Mouse (Mus musculus) megakaryocyte, embryonic 14.5 days (primary cell): ENCODE measurements around the gene Nlrp6. TPM values are rescaled to one million over a fixed set of nuclear protein-coding genes. Genes with fewer than 3 reads are reported as not detected.
A peak's percentile ranks its signal among the peaks of the same experiment; 100 is the strongest.
"Not testable (repeated sequence)": the region's sequence is repeated elsewhere in the genome, so short reads cannot be mapped to it uniquely, and the experiment has no call there.

Experiments used
- H3K27me3 ChIP-seq: replicated peaks from 2 replicates; pipeline ENCODE3; 2012; ENCODE audit warnings: inconsistent platforms
- H3K36me3 ChIP-seq: replicated peaks from 2 replicates; pipeline ENCODE3; 2012; ENCODE audit warnings: low read length, inconsistent platforms, mixed read lengths
- H3K4me1 ChIP-seq: 2 replicates; pipeline ENCODE4 v1.6.1; 2012; ENCODE audit warnings: inconsistent platforms
- H3K4me3 ChIP-seq: replicated peaks from 2 replicates; pipeline ENCODE3; 2012; ENCODE audit warnings: moderate library complexity, mild to moderate bottlenecking, inconsistent platforms
- H3K9me3 ChIP-seq: 2 replicates; pipeline ENCODE4 v1.6.1; 2012; ENCODE audit warnings: inconsistent platforms
- FLI1 ChIP-seq: IDR thresholded peaks from 2 replicates; pipeline ENCODE4 v1.6.1; 2012; ENCODE audit warnings: low read length, inconsistent platforms, mixed read lengths
- GATA1 ChIP-seq: IDR thresholded peaks from 3 replicates; pipeline ENCODE4 v1.6.1; 2012; ENCODE audit warnings: mixed read lengths, low read length, inconsistent platforms, borderline replicate concordance
- polyA plus RNA-seq: library from polyadenylated mRNA; stranded (reverse); fragments of >175 nt; gene quantifications from 2 replicates; pipeline ENCODE4 v1.2.3, GENCODE M21; 2012; ENCODE audit warnings: low replicate concordance; ENCODE audit not compliant: insufficient read depth

Gene Nlrp6
- 18.0 and 21.3 TPM in 2 replicates for polyA plus RNA-seq

DNA sequence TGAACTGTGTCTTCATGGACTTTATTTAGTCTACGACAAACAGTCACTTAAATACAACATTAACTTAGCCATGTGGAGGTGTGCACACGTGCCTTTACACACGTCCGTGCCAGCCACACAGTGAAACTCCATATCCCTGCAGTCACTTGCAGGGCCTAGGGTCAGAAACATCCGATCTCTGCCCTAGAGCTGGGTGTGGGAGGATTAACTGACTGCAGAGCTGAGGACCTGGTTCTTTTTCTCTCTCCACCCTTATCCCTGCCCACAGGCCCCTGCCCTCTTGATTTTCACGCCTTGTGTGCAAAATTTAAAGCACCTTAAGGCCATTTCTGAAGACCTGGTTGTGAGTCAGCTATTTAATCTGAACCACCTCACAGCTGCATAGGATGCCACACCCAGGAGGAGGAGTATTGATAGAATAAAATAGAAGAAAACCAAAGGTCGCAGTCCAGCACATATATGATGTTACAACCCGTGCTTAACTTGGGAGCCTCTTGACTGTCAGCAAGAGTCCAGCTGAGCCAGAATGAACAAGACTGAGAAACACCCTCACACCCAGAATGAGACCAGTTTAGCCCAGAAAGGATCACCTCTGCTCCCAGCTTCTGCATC is at the start of gene Nlrp6:
Nlrp6 (plus strand) TSS at position 485 of the 612 bp plus-strand sequence.
- H3K36me3 ChIP-seq = peaks cover 33% of the 10 kb centered on the region
- no peak for TF ChIP-seq FLI1
- no peak for TF ChIP-seq GATA1
- H3K9me3 ChIP-seq = no peaks in the 10 kb centered on the region
- H3K27me3 ChIP-seq = no peaks in the 10 kb centered on the region
- peaks cover 100% of the 10 kb centered on the region for H3K4me1 ChIP-seq
- peak within 1 kb of the TSS; percentile 91 for H3K4me3 ChIP-seq

DNA sequence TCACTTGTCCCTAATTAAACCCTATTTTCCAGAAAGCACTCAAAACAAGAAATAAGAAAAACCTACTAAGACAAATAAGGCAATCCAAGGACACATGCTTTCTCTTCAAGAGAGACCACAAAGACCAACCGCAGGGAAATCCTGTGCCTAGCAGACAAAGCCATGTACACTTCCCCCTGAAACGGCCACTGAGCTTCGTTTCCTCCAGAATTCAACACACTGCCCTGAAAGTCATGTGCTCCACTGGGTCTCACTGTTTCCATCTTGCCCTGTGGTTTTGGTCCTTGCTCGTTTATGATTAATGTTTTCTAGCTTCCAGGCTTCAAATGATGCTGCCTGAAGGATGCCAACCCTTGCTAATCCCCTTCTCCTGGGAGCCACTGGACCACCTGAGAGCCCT is 46.5 kb upstream of the Nlrp6 start:
- H3K9me3 ChIP-seq = no peaks in the 10 kb centered on the region
- peaks cover 94% of the 10 kb centered on the region for H3K36me3 ChIP-seq
- peak overlapping the region; percentile 83 for H3K4me3 ChIP-seq
- peaks cover 96% of the 10 kb centered on the region for H3K4me1 ChIP-seq
- no peaks in the 10 kb centered on the region for H3K27me3 ChIP-seq
- TF ChIP-seq GATA1 = peak; percentile 14; the same call in 1 of the 3 replicates
- TF ChIP-seq FLI1 = 0 out of 2 replicates have a peak, but pooled peaks have one; percentile 14

DNA sequence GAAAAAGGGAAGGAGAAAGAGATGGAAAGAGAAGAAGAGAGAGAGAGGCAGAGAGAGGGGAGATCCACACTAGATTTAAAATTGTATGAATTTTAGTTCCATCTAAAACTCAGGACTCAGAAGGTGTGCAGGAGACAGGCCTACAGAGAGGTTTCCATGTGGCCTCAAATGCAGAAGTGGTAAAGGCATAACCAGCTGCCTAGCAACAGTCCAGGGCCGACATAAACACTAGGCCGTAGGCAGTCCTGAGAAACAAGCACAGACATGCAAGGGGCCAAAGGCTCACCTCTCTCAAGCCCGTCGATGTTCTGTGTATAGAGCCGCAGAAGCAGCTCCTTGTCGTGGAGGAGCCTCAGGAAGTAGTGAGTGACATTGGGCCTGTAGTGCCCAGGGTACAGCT is 43.3 kb upstream of the Nlrp6 start:
- H3K36me3 ChIP-seq = peaks cover 62% of the 10 kb centered on the region
- H3K9me3 ChIP-seq = no peaks in the 10 kb centered on the region
- H3K27me3 ChIP-seq = no peaks in the 10 kb centered on the region
- TF ChIP-seq FLI1 (no peak), GATA1 (no peak)
- H3K4me1 ChIP-seq = peaks cover 84% of the 10 kb centered on the region
- no peak overlapping the region for H3K4me3 ChIP-seq

DNA sequence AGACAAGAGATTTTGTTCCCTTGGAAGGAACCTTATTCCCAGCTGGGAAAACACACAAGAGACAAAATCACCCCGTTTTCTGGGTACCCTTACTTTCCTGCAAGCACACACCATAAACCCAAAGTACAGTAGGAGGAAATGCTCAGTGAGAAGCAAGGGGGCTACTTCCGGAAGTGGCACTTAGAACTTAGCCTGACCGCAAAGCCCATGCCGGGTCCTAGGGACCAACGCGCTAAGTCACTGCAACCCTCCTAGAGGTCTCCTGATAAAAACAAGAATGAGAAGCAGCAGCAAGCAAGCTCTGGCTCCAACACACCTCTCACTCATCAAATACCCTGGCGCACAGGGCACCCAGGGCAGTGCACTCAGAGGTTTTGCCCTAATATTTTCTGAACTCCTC is 41.3 kb upstream of the Nlrp6 start:
- Histone ChIP-seq H3K27me3 (no peaks in the 10 kb centered on the region), H3K36me3 (peaks cover 58% of the 10 kb centered on the region), H3K4me1 (peaks cover 79% of the 10 kb centered on the region), H3K9me3 (no peaks in the 10 kb centered on the region), H3K4me3 (peak overlapping the region; percentile 95)
- no peak for TF ChIP-seq GATA1
- TF ChIP-seq FLI1 = 0 out of 2 replicates have a peak, but pooled peaks have one; percentile 28

DNA sequence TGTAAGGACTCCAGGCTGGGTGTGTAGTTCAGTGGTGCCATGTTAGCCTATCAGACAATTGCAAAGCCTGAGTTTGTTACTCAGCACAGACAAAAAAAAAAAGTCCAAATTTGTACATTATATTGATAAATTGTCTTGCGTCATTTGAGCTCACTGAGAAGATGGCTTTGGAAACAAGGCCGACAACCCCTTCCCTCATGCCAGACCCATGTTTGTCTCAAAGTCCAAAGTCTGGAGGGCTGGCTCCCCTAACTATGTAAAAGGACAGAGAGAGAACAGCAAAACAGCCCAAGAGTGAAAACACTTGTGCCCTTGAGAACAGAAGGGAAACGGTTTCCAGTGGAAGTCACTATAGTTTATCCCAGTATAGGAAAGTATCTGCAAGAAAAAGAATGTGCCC is 40.3 kb upstream of the Nlrp6 start:
- peaks cover 70% of the 10 kb centered on the region for H3K4me1 ChIP-seq
- no peaks in the 10 kb centered on the region for H3K9me3 ChIP-seq
- H3K36me3 ChIP-seq = peaks cover 57% of the 10 kb centered on the region
- H3K4me3 ChIP-seq = peak overlapping the region; percentile 95
- TF ChIP-seq GATA1 (no peak), FLI1 (no peak)
- H3K27me3 ChIP-seq = no peaks in the 10 kb centered on the region

DNA sequence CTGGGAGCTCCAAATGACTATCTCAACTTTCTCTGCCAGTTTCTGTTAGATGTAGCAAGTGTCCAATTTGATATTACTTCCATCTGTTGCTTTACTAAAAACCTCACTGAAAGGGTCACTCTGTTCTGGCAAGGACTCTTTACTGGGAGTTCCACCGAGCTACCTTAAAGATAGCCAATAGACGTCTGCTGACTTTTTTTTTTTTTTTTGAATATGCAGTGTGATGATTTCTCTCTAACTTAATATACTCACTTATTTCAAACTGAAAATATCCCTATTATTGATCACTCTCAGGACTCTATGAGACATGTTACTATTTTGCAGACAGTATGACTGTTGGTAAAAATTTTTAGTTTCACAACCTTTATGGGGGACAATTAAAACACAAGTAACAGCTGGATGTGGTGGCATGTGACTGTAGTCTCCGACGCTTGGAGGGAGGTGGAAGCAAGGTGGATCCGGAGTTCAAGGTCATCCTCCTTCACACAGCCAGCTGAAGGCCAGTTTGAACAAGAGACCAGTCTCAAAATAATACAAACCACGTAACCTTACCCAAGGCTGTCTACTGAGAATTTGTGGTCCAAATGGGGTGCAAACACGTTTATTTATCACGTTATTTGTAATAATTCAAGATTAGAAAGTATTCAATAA is 39.7 kb upstream of the Nlrp6 start:
- no peak for TF ChIP-seq GATA1
- TF ChIP-seq FLI1 = no peak
- no peaks in the 10 kb centered on the region for H3K9me3 ChIP-seq
- peaks cover 57% of the 10 kb centered on the region for H3K36me3 ChIP-seq
- H3K4me1 ChIP-seq = peaks cover 64% of the 10 kb centered on the region
- H3K27me3 ChIP-seq = no peaks in the 10 kb centered on the region
- H3K4me3 ChIP-seq = peak overlapping the region; percentile 95

DNA sequence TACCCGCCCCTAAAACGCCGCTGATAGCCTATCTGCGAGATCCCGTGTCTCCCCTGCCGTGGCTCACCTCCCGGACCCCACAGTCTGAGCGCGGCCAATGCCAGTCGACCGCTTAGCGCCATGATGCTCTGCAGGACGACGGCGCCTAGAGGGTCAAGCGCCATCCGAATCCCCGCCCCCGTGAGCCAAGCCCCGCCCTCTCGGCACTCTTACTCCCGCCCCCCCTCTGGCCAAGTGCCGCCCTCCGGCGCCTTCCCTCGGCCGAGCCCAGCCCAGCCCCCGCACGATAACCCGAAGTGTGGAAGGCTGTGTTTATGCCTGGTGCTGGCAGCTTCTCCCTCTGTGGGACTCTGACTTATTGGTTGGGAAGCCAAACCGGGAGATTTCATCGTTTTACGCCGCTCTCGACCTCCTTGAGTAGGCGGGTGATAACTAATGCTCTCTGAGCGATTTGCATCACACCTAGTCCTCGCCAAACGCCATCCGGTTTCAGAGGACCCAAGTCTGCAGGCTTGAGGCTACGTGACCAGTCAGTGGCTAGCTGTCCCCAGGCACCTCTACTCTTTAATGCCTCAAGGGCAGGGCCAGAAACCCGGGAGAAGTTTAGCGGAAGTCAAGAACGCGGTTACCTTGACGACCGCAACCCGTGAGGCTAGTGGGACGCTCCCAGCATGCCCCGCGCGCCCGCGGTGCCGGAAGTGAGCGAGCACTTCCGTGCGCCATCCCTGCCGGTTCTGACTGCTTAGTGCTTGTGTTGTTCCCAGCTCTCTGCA is 38.8 kb upstream of the Nlrp6 start, which contains the start of the genes Psmd13 and Sirt3:
Psmd13 (plus strand) TSS at position 273 of the 773 bp plus-strand sequence.
Sirt3 (minus strand) TSS at position 614 of the 773 bp plus-strand sequence.
- TF ChIP-seq GATA1 (no peak), FLI1 (peak; percentile 79; the same call in 1 of the 2 replicates)
- Histone ChIP-seq H3K4me1 (peaks cover 56% of the 10 kb centered on the region), H3K36me3 (peaks cover 57% of the 10 kb centered on the region), H3K9me3 (no peaks in the 10 kb centered on the region), H3K27me3 (no peaks in the 10 kb centered on the region), H3K4me3 (peak within 1 kb of the TSS; percentile 95)

DNA sequence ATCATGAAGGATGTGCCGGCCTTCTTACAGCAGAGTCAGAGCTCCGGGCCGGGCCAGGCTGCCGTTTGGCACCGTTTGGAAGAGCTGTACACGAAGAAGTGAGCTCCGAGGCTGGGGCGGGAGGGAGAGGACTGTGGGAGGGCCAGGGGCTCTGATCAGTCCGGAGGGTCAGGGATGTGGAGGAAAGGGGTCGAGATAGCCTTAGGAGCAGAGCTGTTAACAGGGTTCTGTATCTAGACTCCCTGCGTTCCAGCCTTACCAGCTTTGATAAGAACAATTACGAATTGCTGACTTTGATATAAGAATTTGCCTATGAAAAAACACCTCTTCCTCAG is 38.3 kb upstream of the Nlrp6 start:
- Histone ChIP-seq H3K4me1 (peaks cover 50% of the 10 kb centered on the region), H3K9me3 (no peaks in the 10 kb centered on the region), H3K4me3 (peak overlapping the region; percentile 95), H3K27me3 (no peaks in the 10 kb centered on the region), H3K36me3 (peaks cover 57% of the 10 kb centered on the region)
- no peak for TF ChIP-seq FLI1

DNA sequence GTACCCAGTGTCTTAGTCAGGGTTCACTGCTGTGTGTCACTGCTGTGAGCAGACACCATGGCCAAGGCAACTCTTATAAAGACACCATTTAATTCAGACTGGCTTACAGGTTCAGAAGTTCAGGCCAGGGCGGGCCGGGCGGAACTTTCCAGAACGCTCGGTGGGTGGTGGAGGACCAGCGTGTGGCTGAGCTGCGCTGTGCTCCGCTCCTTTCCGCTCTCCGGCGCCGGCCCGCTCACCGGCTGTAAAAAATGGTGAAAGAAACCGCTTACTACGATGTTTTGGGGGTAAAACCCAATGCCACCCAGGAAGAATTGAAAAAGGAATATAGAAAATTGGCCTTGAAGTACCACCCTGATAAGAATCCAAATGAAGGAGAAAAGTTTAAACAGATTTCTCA is 30.1 kb upstream of the Nlrp6 start:
- H3K4me1 ChIP-seq, H3K9me3 ChIP-seq, H3K4me3 ChIP-seq, H3K27me3 ChIP-seq: not testable (repeated sequence)
- peaks cover 82% of the 10 kb centered on the region for H3K36me3 ChIP-seq

DNA sequence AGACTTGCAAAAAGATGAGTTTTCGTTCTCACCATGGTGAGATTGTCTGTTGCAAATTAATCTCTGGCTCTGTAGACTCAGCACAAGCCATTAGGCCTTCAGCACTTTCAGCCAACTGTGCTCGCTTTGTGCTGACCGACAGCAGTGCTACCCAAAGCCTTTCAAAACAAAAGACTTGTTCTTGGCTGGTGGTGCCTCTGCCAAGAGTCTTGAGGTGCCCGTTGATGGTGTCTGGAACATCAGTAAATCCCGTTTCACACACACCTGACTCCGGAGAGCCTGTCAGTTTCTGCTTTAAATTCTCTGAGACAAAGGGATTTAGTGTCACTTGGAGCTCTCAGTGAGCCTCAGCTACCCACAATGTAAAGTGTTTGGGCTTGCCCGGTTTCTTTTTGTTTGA is 26.7 kb upstream of the Nlrp6 start:
- H3K36me3 ChIP-seq = peaks cover 81% of the 10 kb centered on the region
- H3K4me3 ChIP-seq = no peak overlapping the region
- no peaks in the 10 kb centered on the region for H3K27me3 ChIP-seq
- H3K9me3 ChIP-seq = no peaks in the 10 kb centered on the region
- peaks cover 9% of the 10 kb centered on the region; the same call in 1 of the 2 replicates for H3K4me1 ChIP-seq
- TF ChIP-seq FLI1 (no peak), GATA1 (no peak)
